Mouse (Mus musculus) CH12.LX (cell line): Measurements from ENCODE around the gene Nek2. TPM values are rescaled to one million over a fixed set of nuclear protein-coding genes. Genes with fewer than 3 reads are reported as not detected.

Source experiments
- DNase-seq: peaks from one replicate; pipeline ENCODE4 v3.0.0-alpha.2; 2013; ENCODE audit errors: extremely low read depth
- H3K27ac ChIP-seq: 2 replicates; pipeline ENCODE4 v1.5.1; 2012; ENCODE audit warnings: low read depth, mild to moderate bottlenecking, control low read depth, moderate library complexity; ENCODE audit not compliant: insufficient read depth
- H3K27me3 ChIP-seq: replicated peaks from 2 replicates; pipeline ENCODE3; 2012; ENCODE audit warnings: inconsistent platforms
- H3K36me3 ChIP-seq, 2 experiments: replicated peaks in 1 of 2; 2 replicates each; pipeline versions ENCODE3 to v1.6.1; 2012; ENCODE audit warnings: inconsistent platforms in 1 of 2, low read length in 1 of 2, mild to moderate bottlenecking in 1 of 2, mixed read lengths in 1 of 2, moderate library complexity in 1 of 2; ENCODE audit not compliant: control insufficient read depth in 1 of 2, insufficient read depth in 1 of 2
- H3K4me1 ChIP-seq, 2 experiments: 2 replicates each; pipeline ENCODE4 v1.6.1; 2012; ENCODE audit warnings: inconsistent platforms in 1 of 2, moderate library complexity in 1 of 2; ENCODE audit not compliant: insufficient read depth in 2 of 2, control insufficient read depth in 1 of 2
- H3K4me2 ChIP-seq: 2 replicates; pipeline ENCODE4 v1.6.1; 2012; ENCODE audit warnings: low read depth, mild to moderate bottlenecking, control low read depth; ENCODE audit not compliant: poor library complexity, insufficient read depth, severe bottlenecking
- H3K4me3 ChIP-seq, 3 experiments: fragments of 150-350 bp in 1 of 3; sonication (generic) in 1 of 3; replicated peaks in 1 of 3; 2 replicates each; pipeline versions ENCODE3 to v1.5.1; 2011 to 2012; ENCODE audit warnings: low read depth in 2 of 3, low read length in 2 of 3, mild to moderate bottlenecking in 2 of 3, moderate library complexity in 2 of 3, control low read depth in 1 of 3, improper control_type of control experiment in 1 of 3, inconsistent platforms in 1 of 3, mixed read lengths in 1 of 3; ENCODE audit not compliant: poor library complexity in 1 of 3
- H3K79me2 ChIP-seq: replicated peaks from 2 replicates; pipeline ENCODE4 v1.6.1; 2012; ENCODE audit warnings: mild to moderate bottlenecking, moderate library complexity; ENCODE audit not compliant: control insufficient read depth, poor library complexity, insufficient read depth, severe bottlenecking; ENCODE audit errors: extremely low read depth
- H3K9ac ChIP-seq: 2 replicates; pipeline ENCODE4 v1.6.1; 2012; ENCODE audit warnings: low read depth, mild to moderate bottlenecking, control low read depth, moderate library complexity; ENCODE audit not compliant: insufficient read depth
- H3K9me3 ChIP-seq: replicated peaks from 2 replicates; pipeline ENCODE3; 2012; ENCODE audit warnings: low read length, inconsistent platforms, mixed read lengths
- E2F4 ChIP-seq: IDR thresholded peaks from 2 replicates; pipeline ENCODE4 v1.6.1; 2011; ENCODE audit warnings: low read depth, low read length, improper control_type of control experiment; ENCODE audit not compliant: insufficient replicate concordance
- GABPA ChIP-seq: IDR thresholded peaks from 2 replicates; pipeline ENCODE4 v1.6.1; 2012; ENCODE audit warnings: low read depth, low read length, improper control_type of control experiment, inconsistent platforms; ENCODE audit not compliant: insufficient replicate concordance
- JUND ChIP-seq: conservative IDR thresholded peaks from 2 replicates; pipeline ENCODE4 v1.6.1; 2011; ENCODE audit warnings: low read depth, low read length, improper control_type of control experiment
- MYC ChIP-seq: IDR thresholded peaks from 2 replicates; pipeline ENCODE4 v1.6.1; 2011; ENCODE audit warnings: low read depth, mild to moderate bottlenecking, improper control_type of control experiment, low read length
- NRF1 ChIP-seq: IDR thresholded peaks from 2 replicates; pipeline ENCODE4 v1.6.1; 2014; ENCODE audit warnings: low read depth, mild to moderate bottlenecking, inconsistent platforms, low read length, improper control_type of control experiment, moderate library complexity
- POLR2AphosphoS2 ChIP-seq: IDR thresholded peaks from 2 replicates; pipeline ENCODE4 v1.6.1; 2011; ENCODE audit warnings: low read depth, low read length, improper control_type of control experiment
- SMC3 ChIP-seq: IDR thresholded peaks from 2 replicates; pipeline ENCODE4 v1.6.1; 2011; ENCODE audit warnings: low read depth, low read length, improper control_type of control experiment
- TBP ChIP-seq: conservative IDR thresholded peaks from 2 replicates; pipeline ENCODE4 v1.6.1; 2011; ENCODE audit warnings: low read depth, low read length, improper control_type of control experiment
- TCF12 ChIP-seq: IDR thresholded peaks from 2 replicates; pipeline ENCODE4 v1.6.1; 2014; ENCODE audit warnings: low read depth, mild to moderate bottlenecking, inconsistent platforms, low read length, improper control_type of control experiment
- UBTF ChIP-seq: IDR thresholded peaks from 2 replicates; pipeline ENCODE4 v1.6.1; 2012; ENCODE audit warnings: low read depth, mild to moderate bottlenecking, inconsistent platforms, low read length, improper control_type of control experiment, moderate library complexity
- USF2 ChIP-seq: conservative IDR thresholded peaks from 2 replicates; pipeline ENCODE4 v1.6.1; 2011; ENCODE audit warnings: low read depth, low read length, improper control_type of control experiment
- ZNF384 ChIP-seq: IDR thresholded peaks from 2 replicates; pipeline ENCODE4 v1.6.1; 2012; ENCODE audit warnings: low read depth, low read length, improper control_type of control experiment, inconsistent platforms
- dilution Hi-C: fragments of 300-500 bp; cut with MboI; formaldehyde crosslinking; loops from 2 replicates; pipeline ENCODE4 v1.14.3; 2020; ENCODE audit warnings: low sequenced_read_pairs; ENCODE audit not compliant: extremely low pct_unique_long_range_greater_than_20kb, extremely low pct_ligation_motif_present
- in situ Hi-C: fragments of 300-500 bp; cut with MboI; formaldehyde crosslinking; loops from 3 replicates; pipeline ENCODE4 v1.14.3; 2019; ENCODE audit warnings: low sequenced_read_pairs, low pct_ligation_motif_present, low pct_unique_long_range_greater_than_20kb, mixed read lengths
- polyA plus RNA-seq: library from polyadenylated mRNA; unstranded; fragments of >175 nt; gene quantifications from 2 replicates; pipeline ENCODE4 v1.2.1, GENCODE M21; 2012; ENCODE audit warnings: low read depth; ENCODE audit not compliant: insufficient read length
- total RNA-seq, 2 experiments: library from RNA; depleted of rRNA; stranded (reverse); fragments of 300-350 nt in 1 of 2; fragments of >200 nt in 1 of 2; gene quantifications; 2 replicates each; pipeline ENCODE4 v1.2.3; 2012 to 2014

Nek2 gene
- total and polyA plus RNA-seq, 3 experiments = 41.3 to 68.8 (median 51.2) TPM

- Histone ChIP-seq H3K9ac (no peak overlapping the region), H3K36me3 (peaks cover 3 to 24% of the 10 kb centered on the region in 2 experiments), H3K4me1 (peaks cover 0 to 3% of the 10 kb centered on the region in 2 experiments; a peak in 2 of 4 replicates), H3K4me2 (no peak overlapping the region), H3K9me3 (no peaks in the 10 kb centered on the region)
- dilution Hi-C loops = no loop called here
- DNase-seq = no peak
- TF ChIP-seq GABPA (no peak), MYC (no peak), POLR2AphosphoS2 (no peak), TBP (no peak), E2F4 (no peak), UBTF (no peak), JUND (no peak), ZNF384 (no peak), SMC3 (no peak), TCF12 (no peak)
- TF ChIP-seq, all 38 proteins: peak for 0
- in situ Hi-C loops = loop anchor here (5.0 kb wide), 2 partner anchors 80 to 260 kb away; no protein-coding TSS in a partner anchor
- Histone ChIP-seq H3K27me3 (no peaks in the 10 kb centered on the region), H3K79me2 (no peaks in the 10 kb centered on the region), H3K27ac (no peak overlapping the region), H3K4me3 (no peak overlapping the region)
Observed at GRCm38 (mm10) chr1:191837691-191838090, 16.4 kb downstream of the Nek2 start.

- Histone ChIP-seq H3K4me1 (peaks cover 0 to 3% of the 10 kb centered on the region in 2 experiments; a peak in 2 of 4 replicates), H3K36me3 (peaks cover 0 to 13% of the 10 kb centered on the region in 2 experiments), H3K4me2 (no peak overlapping the region), H3K9ac (no peak overlapping the region), H3K9me3 (no peaks in the 10 kb centered on the region), H3K27ac (no peak overlapping the region), H3K4me3 (no peak overlapping the region), H3K27me3 (no peaks in the 10 kb centered on the region), H3K79me2 (no peaks in the 10 kb centered on the region)
- TF ChIP-seq USF2 (no peak), TBP (no peak), NRF1 (no peak)
- DNase-seq = no peak
- in situ Hi-C loops = loop anchor here (5.0 kb wide), 2 partner anchors 78 to 258 kb away; no protein-coding TSS in a partner anchor
- dilution Hi-C loops = no loop called here
Observed at GRCm38 (mm10) chr1:191838994-191839741, 17.9 kb downstream of the Nek2 start.
